Mouse (Mus musculus) ES-Bruce4 (cell line): ENCODE measurements at regions not wholly inside any gene's neighbourhood (a gene's known extent, or its start where the extent isn't known, plus 50 kb on each side); places are given as distances from the start of the nearest gene placed in this dataset.

ENCODE experiments used
- H3K27ac ChIP-seq: 2 replicates; pipeline ENCODE4 v1.5.1; 2012; ENCODE audit warnings: low read length, inconsistent platforms; ENCODE audit not compliant: insufficient read depth
- H3K27me3 ChIP-seq: 2 replicates; pipeline ENCODE4 v1.6.1; 2012; ENCODE audit warnings: mild to moderate bottlenecking, low read length, inconsistent platforms; ENCODE audit not compliant: control insufficient read depth, poor library complexity, insufficient read depth, severe bottlenecking
- H3K36me3 ChIP-seq: 2 replicates; pipeline ENCODE4 v1.6.1; 2012; ENCODE audit warnings: inconsistent platforms, mild to moderate bottlenecking, low read length, moderate library complexity; ENCODE audit not compliant: control insufficient read depth, poor library complexity, insufficient read depth, severe bottlenecking
- H3K4me1 ChIP-seq: one replicate; pipeline ENCODE4 v1.8.1; 2011; ENCODE audit warnings: low read length; ENCODE audit not compliant: control insufficient read depth, insufficient read depth
- H3K4me3 ChIP-seq: 2 replicates; pipeline ENCODE4 v1.5.1; 2011; ENCODE audit warnings: low read depth, mild to moderate bottlenecking, low read length
- H3K9ac ChIP-seq: 2 replicates; pipeline ENCODE4 v1.6.1; 2012; ENCODE audit warnings: low read depth, mild to moderate bottlenecking, inconsistent platforms; ENCODE audit not compliant: poor library complexity, severe bottlenecking
- H3K9me3 ChIP-seq: replicated peaks from 2 replicates; pipeline ENCODE4 v1.6.1; 2012; ENCODE audit warnings: mild to moderate bottlenecking, low read length, inconsistent platforms; ENCODE audit not compliant: control insufficient read depth, poor library complexity, insufficient read depth, severe bottlenecking
- CTCF ChIP-seq: IDR thresholded peaks from one replicate; pipeline ENCODE4 v1.8.1; 2011; ENCODE audit warnings: low read depth, low read length
- EP300 ChIP-seq: IDR thresholded peaks from 2 replicates; pipeline ENCODE4 v1.6.1; 2011; ENCODE audit warnings: low read depth, low read length; ENCODE audit not compliant: insufficient read depth
- POLR2A ChIP-seq: IDR thresholded peaks from one replicate; pipeline ENCODE4 v1.8.1; 2011; ENCODE audit warnings: low read length; ENCODE audit not compliant: insufficient read depth

- TF ChIP-seq EP300 (no peak), POLR2A (no peak), CTCF (no peak)
- Histone ChIP-seq H3K9me3 (no peaks in the 10 kb centered on the region), H3K27ac (no peak overlapping the region), H3K4me1 (no peaks in the 10 kb centered on the region), H3K4me3 (no peak overlapping the region), H3K9ac (no peak overlapping the region), H3K36me3 (no peaks in the 10 kb centered on the region), H3K27me3 (no peaks in the 10 kb centered on the region)
Observed at GRCm38 (mm10) chr19:15217387-15217786, 619.5 kb upstream of the Tle4 start.

GRCm38 (mm10) chr19:15214651-15215050 is 616.8 kb upstream of the Tle4 start:
- H3K9me3 ChIP-seq, result no peaks in the 10 kb centered on the region
- H3K9ac ChIP-seq, result no peak overlapping the region
- H3K36me3 ChIP-seq, result no peaks in the 10 kb centered on the region
- TF ChIP-seq CTCF (no peak), EP300 (no peak), POLR2A (no peak)
- H3K4me3 ChIP-seq, result no peak overlapping the region
- H3K4me1 ChIP-seq, result no peaks in the 10 kb centered on the region
- H3K27me3 ChIP-seq, result no peaks in the 10 kb centered on the region
- no peak overlapping the region for H3K27ac ChIP-seq

GRCm38 (mm10) chr19:15212881-15213280 is 615.0 kb upstream of the Tle4 start:
- H3K27me3 ChIP-seq, result no peaks in the 10 kb centered on the region
- H3K27ac ChIP-seq, result no peak overlapping the region
- no peaks in the 10 kb centered on the region for H3K36me3 ChIP-seq
- H3K9me3 ChIP-seq, result no peaks in the 10 kb centered on the region
- TF ChIP-seq POLR2A, result no peak
- no peak for TF ChIP-seq EP300
- TF ChIP-seq CTCF, result no peak
- no peak overlapping the region for H3K9ac ChIP-seq
- H3K4me3 ChIP-seq, result no peak overlapping the region
- no peaks in the 10 kb centered on the region for H3K4me1 ChIP-seq

- no peak for TF ChIP-seq EP300
- TF ChIP-seq CTCF, result no peak
- TF ChIP-seq POLR2A, result no peak
- no peak overlapping the region for H3K27ac ChIP-seq
- H3K9ac ChIP-seq, result no peak overlapping the region
- H3K4me1 ChIP-seq, result no peaks in the 10 kb centered on the region
- H3K9me3 ChIP-seq, result no peaks in the 10 kb centered on the region
- H3K36me3 ChIP-seq, result no peaks in the 10 kb centered on the region
- no peaks in the 10 kb centered on the region for H3K27me3 ChIP-seq
- no peak overlapping the region for H3K4me3 ChIP-seq
Observed at GRCm38 (mm10) chr19:15203039-15203438, 605.2 kb upstream of the Tle4 start.

GRCm38 (mm10) chr19:15201262-15201661 is 603.4 kb upstream of the Tle4 start:
- no peak overlapping the region for H3K27ac ChIP-seq
- H3K36me3 ChIP-seq, result no peaks in the 10 kb centered on the region
- H3K9me3 ChIP-seq, result no peaks in the 10 kb centered on the region
- no peak overlapping the region for H3K4me3 ChIP-seq
- no peaks in the 10 kb centered on the region for H3K27me3 ChIP-seq
- TF ChIP-seq POLR2A (no peak), EP300 (no peak), CTCF (no peak)
- no peak overlapping the region for H3K9ac ChIP-seq
- H3K4me1 ChIP-seq, result no peaks in the 10 kb centered on the region

GRCm38 (mm10) chr19:15200792-15201191 is 602.9 kb upstream of the Tle4 start:
- Histone ChIP-seq H3K4me1 (no peaks in the 10 kb centered on the region), H3K36me3 (no peaks in the 10 kb centered on the region), H3K9me3 (no peaks in the 10 kb centered on the region), H3K4me3 (no peak overlapping the region), H3K27me3 (no peaks in the 10 kb centered on the region), H3K27ac (no peak overlapping the region), H3K9ac (no peak overlapping the region)
- TF ChIP-seq EP300, result no peak
- TF ChIP-seq CTCF, result no peak
- no peak for TF ChIP-seq POLR2A
